Mouse (Mus musculus): ENCODE measurements around the gene Zbtb42. TPM values are rescaled to one million over a fixed set of nuclear protein-coding genes. Genes with fewer than 3 reads are reported as not detected.
A peak's percentile ranks its signal among the peaks of the same experiment; 100 is the strongest.

Zbtb42 gene
- total RNA-seq, 1 experiment: 1.8 TPM

GRCm38 (mm10) chr12:112679027-112679996, 684 bp downstream of the Zbtb42 start:
- TF ChIP-seq HCFC1 (IDR thresholded peaks at IDR 0.05; ENCODE audit: borderline replicate concordance, insufficient read depth, low read length) (no peak), CHD2 (IDR thresholded peaks at IDR 0.05; ENCODE audit: low read depth, low read length) (no peak), MAFK (IDR thresholded peaks at IDR 0.05; ENCODE audit: insufficient read depth, low read depth, low read length) (no peak), ZC3H11A (IDR thresholded peaks at IDR 0.05; ENCODE audit: borderline replicate concordance, low read depth, low read length) (no peak), ZNF384 (IDR thresholded peaks at IDR 0.05; ENCODE audit: low read depth, low read length) (no peak)
- no peaks in the 10 kb centered on the region for H3K36me3 ChIP-seq (ENCODE audit: control insufficient read depth, insufficient read depth, low read length, poor library complexity, severe bottlenecking)
- no peak overlapping the region for H3K27ac ChIP-seq (ENCODE audit: insufficient read depth, low read depth, low read length, poor library complexity, severe bottlenecking)

GRCm38 (mm10) chr12:112683351-112683750, 4.7 kb downstream of the Zbtb42 start:
- no peak overlapping the region for H3K27ac ChIP-seq (ENCODE audit: insufficient read depth, low read depth, low read length, poor library complexity, severe bottlenecking)
- no peak overlapping the region for H3K4me3 ChIP-seq (ENCODE audit: insufficient read depth in 1 of 2, low read depth in 1 of 2, low read length in 2 of 2, poor library complexity in 1 of 2, severe bottlenecking in 1 of 2)
- H3K9ac ChIP-seq (ENCODE audit: insufficient read depth, low read depth, low read length, poor library complexity, severe bottlenecking): no peak overlapping the region
- TF ChIP-seq MAFK (IDR thresholded peaks at IDR 0.05; ENCODE audit: insufficient read depth, low read depth, low read length) (no peak), ZC3H11A (IDR thresholded peaks at IDR 0.05; ENCODE audit: borderline replicate concordance, low read depth, low read length) (no peak), ZNF384 (IDR thresholded peaks at IDR 0.05; ENCODE audit: low read depth, low read length) (no peak), HCFC1 (IDR thresholded peaks at IDR 0.05; ENCODE audit: borderline replicate concordance, insufficient read depth, low read length) (no peak), CHD2 (IDR thresholded peaks at IDR 0.05; ENCODE audit: low read depth, low read length) (no peak)
- DNase-seq (ENCODE audit: low read depth, low spot score): no peak
- peaks cover 0 to 2% of the 10 kb centered on the region in 2 experiments; a peak in 1 of 4 replicates for H3K4me1 ChIP-seq (ENCODE audit: control insufficient read depth in 2 of 2, insufficient read depth in 2 of 2, low read length in 2 of 2, poor library complexity in 1 of 2)
- no peaks in the 10 kb centered on the region for H3K9me3 ChIP-seq (ENCODE audit: control insufficient read depth, insufficient read depth, low read depth, low read length)
- in situ Hi-C loops (cut with MboI; ENCODE audit: low sequenced_read_pairs in 2 of 2, unreplicated experiment in 2 of 2): no loop called here
- no peaks in the 10 kb centered on the region for H3K36me3 ChIP-seq (ENCODE audit: control insufficient read depth, insufficient read depth, low read length, poor library complexity, severe bottlenecking)

More at GRCm38 (mm10) chr12:112679027-112679996, 684 bp downstream of the Zbtb42 start:
- Histone ChIP-seq H3K9ac (ENCODE audit: insufficient read depth, low read depth, low read length, poor library complexity, severe bottlenecking) (peak overlapping the region; percentile 80), H3K9me3 (ENCODE audit: control insufficient read depth, insufficient read depth, low read depth, low read length) (no peaks in the 10 kb centered on the region), H3K4me3 (ENCODE audit: insufficient read depth in 1 of 2, low read depth in 1 of 2, low read length in 2 of 2, poor library complexity in 1 of 2, severe bottlenecking in 1 of 2) (peak overlapping the region; percentile 70 to 90), H3K4me1 (ENCODE audit: control insufficient read depth in 2 of 2, insufficient read depth in 2 of 2, low read length in 2 of 2, poor library complexity in 1 of 2) (peaks cover 0 to 11% of the 10 kb centered on the region in 2 experiments; a peak in 2 of 4 replicates)
- DNase-seq (ENCODE audit: low read depth, low spot score): no peak
- in situ Hi-C loops (cut with MboI; ENCODE audit: low sequenced_read_pairs in 2 of 2, unreplicated experiment in 2 of 2): no loop called here

GRCm38 (mm10) chr12:112688458-112688857, 9.8 kb downstream of the Zbtb42 start:
- in situ Hi-C loops (cut with MboI; ENCODE audit: low sequenced_read_pairs in 2 of 2, unreplicated experiment in 2 of 2): no loop called here
- no peak for DNase-seq (ENCODE audit: low read depth, low spot score)
- no peak overlapping the region for H3K9ac ChIP-seq (ENCODE audit: insufficient read depth, low read depth, low read length, poor library complexity, severe bottlenecking)
- H3K9me3 ChIP-seq (ENCODE audit: control insufficient read depth, insufficient read depth, low read depth, low read length): no peaks in the 10 kb centered on the region
- TF ChIP-seq ZC3H11A (IDR thresholded peaks at IDR 0.05; ENCODE audit: borderline replicate concordance, low read depth, low read length) (no peak), CHD2 (IDR thresholded peaks at IDR 0.05; ENCODE audit: low read depth, low read length) (no peak), MAFK (IDR thresholded peaks at IDR 0.05; ENCODE audit: insufficient read depth, low read depth, low read length) (no peak), ZNF384 (IDR thresholded peaks at IDR 0.05; ENCODE audit: low read depth, low read length) (no peak), HCFC1 (IDR thresholded peaks at IDR 0.05; ENCODE audit: borderline replicate concordance, insufficient read depth, low read length) (no peak)
- H3K4me3 ChIP-seq (ENCODE audit: insufficient read depth in 1 of 2, low read depth in 1 of 2, low read length in 2 of 2, poor library complexity in 1 of 2, severe bottlenecking in 1 of 2): no peak overlapping the region
- H3K36me3 ChIP-seq (ENCODE audit: control insufficient read depth, insufficient read depth, low read length, poor library complexity, severe bottlenecking): no peaks in the 10 kb centered on the region
- H3K27ac ChIP-seq (ENCODE audit: insufficient read depth, low read depth, low read length, poor library complexity, severe bottlenecking): no peak overlapping the region
- no peaks in the 10 kb centered on the region for H3K4me1 ChIP-seq (ENCODE audit: control insufficient read depth in 2 of 2, insufficient read depth in 2 of 2, low read length in 2 of 2, poor library complexity in 1 of 2)

GRCm38 (mm10) chr12:112693185-112694126, 14.8 kb downstream of the Zbtb42 start:
- no peaks in the 10 kb centered on the region for H3K36me3 ChIP-seq (ENCODE audit: control insufficient read depth, insufficient read depth, low read length, poor library complexity, severe bottlenecking)
- no peak overlapping the region for H3K27ac ChIP-seq (ENCODE audit: insufficient read depth, low read depth, low read length, poor library complexity, severe bottlenecking)
- peak overlapping the region; percentile 79 for H3K9ac ChIP-seq (ENCODE audit: insufficient read depth, low read depth, low read length, poor library complexity, severe bottlenecking)
- peak; percentile 76 for DNase-seq (ENCODE audit: low read depth, low spot score)
- H3K4me3 ChIP-seq (ENCODE audit: insufficient read depth in 1 of 2, low read depth in 1 of 2, low read length in 2 of 2, poor library complexity in 1 of 2, severe bottlenecking in 1 of 2): peak overlapping the region; percentile 60 to 63
- H3K4me1 ChIP-seq (ENCODE audit: control insufficient read depth in 2 of 2, insufficient read depth in 2 of 2, low read length in 2 of 2, poor library complexity in 1 of 2): no peaks in the 10 kb centered on the region
- in situ Hi-C loops (cut with MboI; ENCODE audit: low sequenced_read_pairs in 2 of 2, unreplicated experiment in 2 of 2): no loop called here
- TF ChIP-seq HCFC1 (IDR thresholded peaks at IDR 0.05; ENCODE audit: borderline replicate concordance, insufficient read depth, low read length) (0 out of 2 replicates have a peak, but pooled peaks have one; percentile 65), ZNF384 (IDR thresholded peaks at IDR 0.05; ENCODE audit: low read depth, low read length) (no peak)
- H3K9me3 ChIP-seq (ENCODE audit: control insufficient read depth, insufficient read depth, low read depth, low read length): no peaks in the 10 kb centered on the region

Data from ES-E14 (cell line).